Mouse (Mus musculus) frontal cortex, adult 2 months (tissue): ENCODE data around the gene 1700023F06Rik. TPM values are rescaled to one million over a fixed set of nuclear protein-coding genes. Genes with fewer than 3 reads are reported as not detected.

Experiments
- DNase-seq, 2 experiments: peaks; one replicate each; pipeline ENCODE4 v3.0.0; 2022; ENCODE audit warnings: low spot score in 1 of 2; ENCODE audit errors: extremely low spot score in 1 of 2
- polyA plus RNA-seq: library from polyadenylated mRNA; depleted of rRNA; stranded (reverse); fragments of >200 nt; gene quantifications from 2 replicates; pipeline ENCODE4 v1.2.3, GENCODE M21; 2012

Gene 1700023F06Rik
- polyA plus RNA-seq, 1 experiment, result 6.0 TPM

- DNase-seq, result peak in 1 of 2 experiments; percentile 83
These were observed 15.2 kb downstream of the 1700023F06Rik start for GRCm38 (mm10) chr11:103192956-103193824.

- DNase-seq, result peak; percentile 60 to 83
These were observed 16.0 kb downstream of the 1700023F06Rik start for GRCm38 (mm10) chr11:103192230-103192955.

DNA sequence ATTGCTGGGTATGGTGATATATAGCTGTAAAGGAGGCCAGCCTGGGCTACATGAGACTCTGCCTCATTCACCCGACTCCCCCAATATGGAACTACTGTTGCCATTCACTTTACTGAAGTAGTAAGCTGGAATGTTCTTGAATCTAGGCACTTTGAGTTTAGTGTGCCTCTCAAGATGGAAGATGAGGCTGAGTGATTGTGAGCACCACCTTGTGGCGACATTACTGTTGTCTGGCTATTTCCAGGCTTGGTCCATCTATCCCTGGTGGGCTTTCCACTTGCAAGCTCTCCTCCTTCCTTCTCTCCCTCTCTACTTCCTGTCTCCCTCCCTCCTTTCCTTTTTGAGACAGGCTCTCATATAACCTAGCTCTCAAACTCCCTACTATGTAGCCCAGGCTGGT, 23.5 kb downstream of the 1700023F06Rik start:
- peak in 1 of 2 experiments; percentile 70 for DNase-seq

GRCm38 (mm10) chr11:103181911-103182310, 26.4 kb downstream of the 1700023F06Rik start:
- no peak for DNase-seq

DNA sequence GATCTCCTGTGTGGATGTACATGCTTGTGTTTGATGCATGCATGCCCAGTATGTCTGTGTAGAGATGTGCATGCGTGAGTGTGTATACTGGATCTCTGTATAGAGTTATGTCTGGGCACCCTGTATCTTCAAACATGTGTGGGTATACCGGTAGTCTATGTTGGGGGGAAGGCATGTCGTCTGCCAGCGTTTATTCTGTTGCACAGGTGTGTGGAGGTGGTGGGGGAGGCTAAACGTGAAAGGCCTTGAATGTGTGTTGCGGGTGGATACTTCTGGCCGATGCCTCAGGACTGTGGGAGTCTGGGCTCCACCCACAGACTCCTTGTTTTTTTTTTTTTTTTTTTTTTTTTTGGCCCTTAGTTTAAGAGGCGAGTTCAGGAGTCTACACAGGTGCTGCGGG, 27.0 kb downstream of the 1700023F06Rik start:
- no peak for DNase-seq

DNA sequence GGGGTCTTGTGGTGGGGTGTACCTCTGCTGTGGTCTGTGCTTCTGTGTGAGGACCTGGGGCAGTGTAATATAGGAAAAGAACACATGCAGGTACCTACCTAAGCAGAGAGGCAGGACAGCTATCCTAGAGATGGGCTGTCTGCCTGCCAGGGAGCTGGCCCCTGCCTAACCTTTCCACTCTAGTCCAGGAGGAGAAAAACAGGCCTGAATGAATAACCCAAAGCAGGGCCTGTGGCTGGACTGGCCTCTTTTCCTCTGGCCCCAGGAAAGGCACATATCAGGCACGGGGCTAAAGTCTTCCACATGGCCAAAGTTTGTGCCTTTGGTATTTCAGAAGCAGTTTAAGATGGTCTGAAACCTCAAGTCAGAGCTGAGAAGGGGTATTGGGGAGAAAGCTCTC, 27.9 kb downstream of the 1700023F06Rik start:
- no peak for DNase-seq

GRCm38 (mm10) chr11:103178748-103179147, 29.6 kb downstream of the 1700023F06Rik start:
- DNase-seq, result no peak

DNA sequence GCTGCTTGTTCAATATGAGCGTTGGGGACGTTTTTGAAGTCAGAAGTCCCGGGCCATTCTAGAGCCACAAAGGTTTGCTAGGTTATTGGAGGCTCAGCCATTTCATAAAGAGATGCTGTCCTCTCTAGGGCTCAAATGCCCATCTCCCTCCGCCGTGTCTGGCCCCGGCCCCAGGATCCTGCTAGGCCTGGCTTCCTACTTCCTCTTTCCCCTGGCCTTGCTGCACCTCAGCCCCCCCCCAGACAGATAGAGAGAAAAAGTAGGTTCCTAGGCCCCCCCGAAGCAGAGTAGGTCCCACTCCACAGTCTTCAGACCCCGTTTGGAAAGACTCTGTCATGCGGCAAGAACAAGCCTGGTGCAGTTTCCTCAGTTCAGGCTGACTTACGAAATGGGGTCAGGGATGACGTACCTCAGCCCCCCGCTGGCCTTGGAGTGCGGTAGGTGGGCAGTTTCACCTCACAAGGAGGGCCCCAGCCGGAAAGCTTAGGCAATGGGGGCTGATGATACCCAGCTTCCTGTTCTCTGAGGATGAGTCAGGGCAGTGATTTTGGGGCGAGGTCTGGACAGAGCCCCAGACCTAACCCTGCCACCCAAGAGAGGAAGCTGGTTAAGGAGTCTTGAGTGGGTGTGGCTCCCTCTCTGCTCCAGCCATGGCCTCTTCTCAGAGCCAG, 30.4 kb downstream of the 1700023F06Rik start:
- DNase-seq, result no peak

DNA sequence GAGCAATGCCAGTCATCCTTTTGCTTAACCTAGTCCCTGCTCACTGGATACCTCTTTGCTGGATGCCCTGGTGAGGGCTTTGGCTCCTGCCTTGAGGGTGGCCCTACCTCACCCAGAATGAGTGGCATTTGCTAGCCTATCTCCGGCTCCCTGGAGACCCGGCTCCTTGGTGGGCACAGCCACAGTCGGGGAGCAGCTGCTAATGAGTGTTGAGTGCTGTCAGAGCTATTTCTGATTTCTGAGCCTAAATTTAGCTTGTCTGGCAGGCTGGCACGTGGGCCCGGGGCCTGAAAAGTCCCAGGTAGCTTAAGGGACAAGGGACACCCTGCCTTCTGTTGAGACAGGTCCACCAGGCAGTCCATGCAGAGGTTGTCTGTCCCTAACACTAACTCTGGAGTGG, 31.1 kb downstream of the 1700023F06Rik start:
- DNase-seq, result no peak

DNA sequence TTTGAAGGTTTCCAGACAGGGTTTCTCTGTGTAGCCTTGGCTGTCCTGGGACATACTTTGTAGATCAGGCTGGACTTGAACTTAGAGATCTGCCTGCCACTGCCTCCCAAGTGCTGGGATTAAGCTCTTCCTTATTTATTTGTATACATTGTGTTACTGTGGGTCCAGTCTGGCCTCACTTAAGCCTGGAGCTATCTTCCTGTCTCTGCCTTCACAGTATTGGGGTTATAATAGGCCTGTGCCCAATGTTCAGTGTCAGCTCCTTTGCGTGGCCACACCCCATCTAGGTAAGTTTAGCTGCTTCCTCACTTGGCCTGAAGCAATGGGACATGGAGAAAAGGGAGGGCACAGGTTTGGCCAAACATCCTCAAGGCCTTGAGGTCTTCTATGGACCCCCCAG, 31.8 kb downstream of the 1700023F06Rik start:
- DNase-seq, result no peak

DNA sequence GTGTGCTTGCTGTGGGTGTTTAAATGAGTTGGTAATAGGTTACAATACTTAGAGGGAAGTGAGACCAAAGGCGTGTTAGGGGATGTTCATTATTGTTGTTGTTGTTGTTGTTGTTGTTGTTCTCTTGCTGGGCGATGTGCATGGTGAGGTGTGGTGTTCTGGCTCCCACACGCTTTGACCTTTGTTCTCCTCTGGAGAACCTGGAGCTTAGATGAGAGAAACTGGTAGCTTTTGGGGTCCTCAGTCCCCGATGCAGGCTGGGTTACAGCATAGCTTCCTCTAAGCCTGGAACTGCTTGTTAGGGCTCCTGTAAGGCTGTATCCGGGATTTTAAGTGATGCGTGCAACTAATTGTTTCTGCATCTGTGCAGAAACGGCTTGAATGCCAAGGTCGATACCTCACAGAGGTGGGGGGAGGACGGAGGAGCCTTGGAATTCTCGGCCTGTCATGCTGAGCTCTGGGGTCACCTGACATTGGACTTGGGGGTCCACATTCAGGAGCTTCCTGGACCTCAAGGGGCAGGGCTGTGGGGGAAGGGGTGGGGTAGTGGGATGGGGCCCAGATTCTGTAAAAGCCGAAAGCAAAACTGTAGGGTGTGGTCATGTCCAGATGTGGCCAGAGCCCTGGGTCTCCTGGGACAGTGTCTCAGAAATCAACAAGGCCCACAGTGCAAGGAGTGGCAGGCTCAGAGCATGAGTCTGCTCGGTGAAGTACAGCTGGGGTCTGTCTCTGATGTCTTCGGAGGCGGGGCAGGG, 32.5 kb downstream of the 1700023F06Rik start:
- DNase-seq, result no peak

DNA sequence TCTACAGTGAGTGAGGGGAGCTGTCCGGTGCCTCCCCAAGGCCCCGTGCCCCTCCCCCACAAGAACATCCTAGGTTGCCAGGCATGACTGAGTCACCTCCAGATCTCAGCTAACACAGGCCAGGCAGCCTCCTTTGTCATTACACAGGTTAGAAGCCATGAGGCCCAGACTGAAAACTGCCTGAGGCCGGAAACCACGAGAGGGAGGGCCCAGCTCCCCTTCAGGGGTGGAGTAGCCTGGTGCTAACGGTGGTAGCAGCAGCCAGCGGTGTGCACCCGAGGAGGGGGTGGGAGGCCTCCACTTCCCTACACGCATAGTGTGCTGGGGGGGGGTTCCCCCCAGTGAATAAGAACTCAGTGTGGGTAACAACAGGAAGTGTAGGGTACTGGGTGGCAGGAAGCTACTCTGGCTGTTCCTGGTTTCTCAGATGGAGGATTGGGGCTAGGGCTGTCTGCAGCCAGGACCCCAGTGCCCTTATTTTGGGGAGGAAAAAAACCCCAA, 33.4 kb downstream of the 1700023F06Rik start:
- no peak for DNase-seq

- DNase-seq, result no peak
These were observed 33.9 kb downstream of the 1700023F06Rik start for GRCm38 (mm10) chr11:103174411-103174832.

DNA sequence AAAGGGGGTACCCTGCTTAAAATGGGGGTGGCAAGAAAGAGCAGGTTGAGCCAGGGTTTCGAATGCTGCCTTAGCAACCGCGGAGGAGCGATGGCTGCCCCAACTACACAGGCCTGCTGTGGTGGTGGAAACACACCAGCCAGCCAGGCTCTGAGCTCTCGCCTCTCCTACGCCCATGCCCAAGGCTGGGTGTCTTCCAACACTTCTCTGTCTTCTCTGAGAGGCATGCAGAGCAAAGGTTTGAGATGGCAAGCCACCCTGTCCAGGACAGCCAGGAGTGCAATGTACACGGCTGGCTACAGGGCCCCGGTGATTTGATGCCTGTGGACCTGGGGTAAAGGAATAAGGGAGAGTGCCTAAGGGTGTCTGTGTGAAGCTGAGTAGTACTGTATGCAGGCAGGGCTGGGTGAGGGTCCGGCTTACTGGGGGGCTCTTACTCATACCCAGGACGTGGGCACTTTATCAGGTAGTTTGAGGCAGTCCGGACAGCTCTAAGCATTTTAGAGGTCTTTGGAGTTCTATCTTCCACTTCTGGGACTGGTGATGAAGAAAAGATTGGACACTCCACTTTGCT, 34.5 kb downstream of the 1700023F06Rik start:
- DNase-seq, result no peak

- DNase-seq, result no peak
These were observed 35.2 kb downstream of the 1700023F06Rik start for GRCm38 (mm10) chr11:103173041-103173770.

GRCm38 (mm10) chr11:103172392-103173040, 35.8 kb downstream of the 1700023F06Rik start:
- no peak for DNase-seq

DNA sequence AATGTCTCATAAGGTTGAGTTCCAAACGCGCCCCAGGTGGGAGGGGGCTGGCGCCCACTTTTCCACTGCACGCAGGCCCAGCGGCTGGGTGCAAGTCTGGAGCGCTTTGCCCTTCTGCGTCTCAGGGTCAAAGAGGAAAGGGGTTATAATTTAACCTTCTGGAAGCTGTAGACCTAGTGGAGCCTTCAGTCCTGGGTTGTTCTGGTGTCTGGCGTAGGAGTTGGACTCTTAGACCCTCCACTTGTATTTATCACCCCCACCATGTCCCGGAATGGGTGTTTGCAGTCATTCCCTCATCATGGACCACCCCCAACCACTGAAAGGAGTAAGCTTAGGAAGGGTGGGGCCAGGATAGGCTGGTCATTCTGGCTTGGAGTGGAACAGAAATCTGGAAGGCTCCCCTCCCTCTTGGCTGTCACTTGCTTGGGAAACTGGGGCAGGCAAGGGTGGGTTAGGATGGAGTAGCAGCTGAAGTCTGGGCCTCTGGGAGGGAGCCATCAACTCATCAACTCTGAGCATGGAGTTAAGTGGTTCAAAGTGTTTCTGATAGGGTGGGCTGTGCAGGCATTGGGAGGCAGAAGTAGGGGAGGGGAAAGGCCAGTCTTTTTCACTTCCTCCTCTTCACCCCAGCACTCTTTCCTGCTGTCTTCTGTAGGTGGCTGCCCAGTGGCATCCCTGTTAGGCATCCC, 36.5 kb downstream of the 1700023F06Rik start:
- no peak for DNase-seq

DNA sequence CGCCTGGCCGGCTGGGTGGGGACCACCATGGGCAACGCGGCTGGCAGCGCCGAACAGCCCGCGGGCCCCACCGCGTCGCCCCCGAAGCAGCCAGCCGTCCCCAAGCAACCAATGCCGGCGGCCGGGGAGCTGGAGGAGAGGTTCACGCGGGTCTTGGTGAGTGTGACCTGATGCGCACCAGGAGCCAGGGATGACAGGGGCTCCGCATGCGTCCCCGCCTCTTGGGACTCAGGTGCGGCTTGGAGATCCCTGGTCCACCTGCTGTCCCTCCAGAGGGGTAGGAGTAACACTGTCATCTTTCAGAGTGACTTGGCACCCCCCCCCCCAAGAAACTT, 37.1 kb downstream of the 1700023F06Rik start:
- no peak for DNase-seq
